Mouse (Mus musculus): ENCODE data around the gene Ppp2r5a.

DNA sequence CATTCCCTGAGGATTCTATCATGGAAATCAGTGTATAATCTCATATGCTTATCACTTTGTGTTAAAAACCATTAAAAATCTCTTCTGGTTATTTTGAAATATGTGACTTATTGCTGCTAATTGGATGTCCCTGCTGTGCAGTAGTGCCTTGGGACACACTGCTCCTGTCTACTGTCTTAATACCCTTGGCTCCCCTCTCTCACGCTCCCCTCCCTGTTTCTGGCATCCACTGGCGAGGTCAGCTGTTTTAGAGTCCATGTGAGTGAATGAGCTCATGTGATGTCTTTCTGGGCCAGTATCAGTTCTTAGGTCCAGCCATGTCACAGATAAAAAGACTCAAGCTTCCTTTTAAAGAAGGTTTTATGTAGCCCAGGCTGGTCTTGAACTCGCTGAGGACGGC lies 72.7 kb downstream of the Ppp2r5a start:
- TF ChIP-seq POLR2A (IDR thresholded peaks at IDR 0.05; ENCODE audit: low read depth, low read length) (no peak), CTCF (conservative IDR thresholded peaks at IDR 0.05; ENCODE audit: insufficient read depth, insufficient read length, low read depth, low read length) (no peak)

Data from kidney, adult 2 months (tissue).